Mouse (Mus musculus) MEL-GATA-1-ER (cell line): ENCODE measurements at regions not wholly inside any gene's neighbourhood (a gene's known extent, or its start where the extent isn't known, plus 50 kb on each side); places are given as distances from the start of the nearest gene placed in this dataset.

ENCODE experiments used
- DNase-seq: peaks from one replicate; pipeline ENCODE4 v3.0.0-alpha.2; 2012; ENCODE audit warnings: low read depth; ENCODE audit errors: extremely low read depth

- no peak for DNase-seq
These were observed 51.3 kb upstream of the S1pr1 start for GRCm38 (mm10) chr3:115766153-115766552.

GRCm38 (mm10) chr3:115768290-115768689 lies 53.4 kb upstream of the S1pr1 start:
- DNase-seq, result no peak

- no peak for DNase-seq
These were observed 54.1 kb upstream of the S1pr1 start for GRCm38 (mm10) chr3:115768761-115769530.

GRCm38 (mm10) chr3:115772676-115773075 lies 57.8 kb upstream of the S1pr1 start:
- no peak for DNase-seq

- DNase-seq, result no peak
These were observed 59.4 kb upstream of the S1pr1 start for GRCm38 (mm10) chr3:115774321-115774720.

GRCm38 (mm10) chr3:115774723-115775122 lies 59.9 kb upstream of the S1pr1 start:
- no peak for DNase-seq

- no peak for DNase-seq
These were observed 64.4 kb upstream of the S1pr1 start for GRCm38 (mm10) chr3:115779144-115779890.

- no peak for DNase-seq
These were observed 65.0 kb upstream of the S1pr1 start for GRCm38 (mm10) chr3:115779906-115780305.

- DNase-seq, result no peak
These were observed 67.9 kb upstream of the S1pr1 start for GRCm38 (mm10) chr3:115782726-115783125.

- no peak for DNase-seq
These were observed 72.5 kb upstream of the S1pr1 start for GRCm38 (mm10) chr3:115787360-115787759.

- DNase-seq, result no peak
These were observed 73.7 kb upstream of the S1pr1 start for GRCm38 (mm10) chr3:115788525-115788924.

GRCm38 (mm10) chr3:115789063-115789462 lies 74.2 kb upstream of the S1pr1 start:
- no peak for DNase-seq

GRCm38 (mm10) chr3:115792606-115793005 lies 77.7 kb upstream of the S1pr1 start:
- DNase-seq, result peak; percentile 23

GRCm38 (mm10) chr3:115793344-115794059 lies 78.6 kb upstream of the S1pr1 start:
- DNase-seq, result peak; percentile 73

GRCm38 (mm10) chr3:115799326-115799725 lies 84.5 kb upstream of the S1pr1 start:
- DNase-seq, result no peak

GRCm38 (mm10) chr3:115799981-115800380 lies 85.1 kb upstream of the S1pr1 start:
- DNase-seq, result no peak

- DNase-seq, result peak; percentile 61
These were observed 86.0 kb upstream of the S1pr1 start for GRCm38 (mm10) chr3:115800873-115801272.

- DNase-seq, result no peak
These were observed 85.9 kb upstream of the Dph5 start for GRCm38 (mm10) chr3:115801581-115802200.

GRCm38 (mm10) chr3:115804616-115805015 lies 83.0 kb upstream of the Dph5 start:
- DNase-seq, result no peak

GRCm38 (mm10) chr3:115807032-115807431 lies 80.6 kb upstream of the Dph5 start:
- no peak for DNase-seq

GRCm38 (mm10) chr3:115815168-115815567 lies 72.5 kb upstream of the Dph5 start:
- DNase-seq, result peak; percentile 37
